Mouse (Mus musculus): ENCODE measurements around the gene Nop53.

DNA sequence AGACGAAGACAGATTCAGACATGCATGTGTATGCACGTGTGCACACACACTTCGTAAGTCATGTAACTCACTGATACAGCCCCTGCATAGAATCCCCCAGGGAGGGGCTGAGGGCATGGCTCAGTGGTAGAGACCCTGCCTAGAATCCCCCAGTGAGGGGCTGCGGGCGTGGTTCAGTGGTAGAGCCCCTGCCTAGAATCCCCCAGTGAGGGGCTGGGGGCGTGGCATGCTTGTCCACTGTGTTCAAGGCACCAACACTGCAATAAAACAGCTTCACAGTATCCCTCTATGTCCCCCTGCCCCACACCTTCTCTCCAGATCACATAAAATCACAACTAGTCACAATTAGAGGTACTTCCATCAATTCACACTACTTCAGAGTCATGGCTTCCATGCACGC is 15.9 kb upstream of the Nop53 start:
- no peak for TF ChIP-seq POLR2A (IDR thresholded peaks at IDR 0.05; ENCODE audit: low read depth, low read length)
- no peak for TF ChIP-seq CTCF (IDR thresholded peaks at IDR 0.05; ENCODE audit: extremely low read depth, insufficient read length, insufficient replicate concordance, low read depth, low read length)

Data from small intestine, adult 2 months (tissue).